Mouse (Mus musculus) limb, embryonic 13.5 days (tissue): Measurements from ENCODE around the gene Rdh19. TPM values are rescaled to one million over a fixed set of nuclear protein-coding genes. Genes with fewer than 3 reads are reported as not detected.
"Not testable (repeated sequence)": the region's sequence is repeated elsewhere in the genome, so short reads cannot be mapped to it uniquely, and the experiment has no call there.

ENCODE experiments used
- ATAC-seq: fragments of 200-750 bp; cut with Nextera tagmentation; 2 replicates; pipeline ENCODE4 v1.8.0; 2017; ENCODE audit warnings: low read depth, moderate number of reproducible peaks, moderate TSS enrichment; ENCODE audit not compliant: low FRiP score
- H3K27ac ChIP-seq: fragments of 300-500 bp; sonication (generic); 2 replicates; pipeline ENCODE4 v1.5.1; 2015; ENCODE audit warnings: inconsistent platforms, mild to moderate bottlenecking, moderate library complexity
- H3K27me3 ChIP-seq: fragments of 300-500 bp; sonication (generic); 2 replicates; pipeline ENCODE4 v1.6.1; 2015; ENCODE audit warnings: mild to moderate bottlenecking, inconsistent platforms
- H3K36me3 ChIP-seq: fragments of 300-500 bp; sonication (generic); 2 replicates; pipeline ENCODE4 v1.6.1; 2015; ENCODE audit warnings: inconsistent platforms, mild to moderate bottlenecking, moderate library complexity
- H3K4me1 ChIP-seq: fragments of 300-500 bp; sonication (generic); 2 replicates; pipeline ENCODE4 v1.6.1; 2015; ENCODE audit warnings: inconsistent platforms
- H3K4me2 ChIP-seq: fragments of 300-500 bp; sonication (generic); replicated peaks from 2 replicates; pipeline ENCODE4 v1.6.1; 2015; ENCODE audit warnings: inconsistent platforms, mild to moderate bottlenecking, moderate library complexity
- H3K4me3 ChIP-seq: fragments of 300-500 bp; sonication (generic); 2 replicates; pipeline ENCODE4 v1.5.1; 2015; ENCODE audit warnings: moderate library complexity, mild to moderate bottlenecking, inconsistent platforms
- H3K9ac ChIP-seq: fragments of 300-500 bp; sonication (generic); 2 replicates; pipeline ENCODE4 v1.6.1; 2015; ENCODE audit warnings: mild to moderate bottlenecking, inconsistent platforms
- H3K9me3 ChIP-seq: fragments of 300-500 bp; sonication (generic); 2 replicates; pipeline ENCODE4 v1.6.1; 2016; ENCODE audit warnings: inconsistent platforms
- WGBS: fragments of 180-500 bp; shearing (Covaris S2); methylation state at CpG from one replicate; pipeline ENCODE4 v1.1.7; 2015; 5-methylcytosine and 5-hydroxymethylcytosine counted together
- polyA plus RNA-seq: library from polyadenylated mRNA; unstranded; fragments of >200 nt; fragmentation: Nextera tagmentation; extraction: Ambion mirVana; gene quantifications from 2 replicates; pipeline ENCODE4 v1.2.1, GENCODE M21; 2015

Rdh19 gene
- polyA plus RNA-seq, 1 experiment from 2014 or later = not detected

DNA sequence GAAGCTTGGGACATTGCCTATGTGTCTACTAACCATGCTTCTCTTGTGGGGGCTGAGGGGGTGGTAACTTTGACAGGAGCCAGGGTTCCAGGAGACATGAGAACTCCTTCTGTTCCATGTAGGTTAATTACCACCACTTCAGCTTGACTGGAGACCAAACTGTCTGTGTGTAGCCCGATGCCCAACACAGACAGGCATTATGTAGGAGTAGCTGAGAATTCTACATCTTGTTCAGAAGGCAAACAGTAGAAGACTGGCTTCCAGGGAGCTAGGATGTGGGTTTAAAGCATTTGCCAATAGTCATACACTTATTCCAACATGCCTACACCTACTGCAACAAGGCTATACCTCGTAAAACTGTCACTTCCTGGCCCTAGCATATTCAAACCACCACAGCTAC is 11.2 kb upstream of the Rdh19 start:
- no peak for ATAC-seq
- no peak overlapping the region for H3K4me3 ChIP-seq
- no peaks in the 10 kb centered on the region for H3K9me3 ChIP-seq
- no peaks in the 10 kb centered on the region for H3K4me1 ChIP-seq
- no peaks in the 10 kb centered on the region for H3K36me3 ChIP-seq
- no peak overlapping the region for H3K9ac ChIP-seq
- WGBS = 91% methylated on average over 2 of the region's 2 CpGs
- no peak overlapping the region for H3K27ac ChIP-seq
- no peaks in the 10 kb centered on the region for H3K27me3 ChIP-seq
- no peak overlapping the region for H3K4me2 ChIP-seq

GRCm38 (mm10) chr10:127840776-127841175 is 9.0 kb upstream of the Rdh19 start:
- H3K9me3 ChIP-seq = no peaks in the 10 kb centered on the region
- H3K36me3 ChIP-seq = no peaks in the 10 kb centered on the region
- no peaks in the 10 kb centered on the region for H3K27me3 ChIP-seq
- 67% methylated on average over 2 of the region's 2 CpGs for WGBS
- ATAC-seq = no peak
- H3K4me2 ChIP-seq = no peak overlapping the region
- H3K9ac ChIP-seq = no peak overlapping the region
- no peaks in the 10 kb centered on the region for H3K4me1 ChIP-seq
- H3K4me3 ChIP-seq = no peak overlapping the region
- no peak overlapping the region for H3K27ac ChIP-seq

DNA sequence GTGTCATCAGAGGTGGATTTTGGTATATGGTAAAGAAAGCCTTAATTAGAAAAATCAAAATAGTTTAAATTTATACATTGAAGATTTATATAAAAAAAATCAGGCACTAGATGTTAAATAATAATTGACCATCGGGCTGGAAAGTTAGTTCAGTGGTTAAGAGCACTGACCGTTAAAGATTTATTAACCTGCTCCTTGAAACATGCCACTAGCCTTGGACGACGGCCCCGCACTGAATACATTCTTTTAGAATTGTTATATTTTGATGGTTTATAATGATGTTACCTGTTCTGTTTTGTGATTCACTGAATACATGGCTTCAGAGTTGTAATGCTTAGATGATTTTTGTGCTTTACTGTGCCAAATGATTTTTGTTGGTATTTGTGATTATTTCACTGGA is 3.8 kb upstream of the Rdh19 start:
- not testable (repeated sequence) for H3K4me1 ChIP-seq, H3K9ac ChIP-seq, H3K27ac ChIP-seq, H3K9me3 ChIP-seq, H3K4me2 ChIP-seq, H3K36me3 ChIP-seq, H3K4me3 ChIP-seq, ATAC-seq, H3K27me3 ChIP-seq
- WGBS = 86% methylated on average over 5 of the region's 5 CpGs

GRCm38 (mm10) chr10:127848089-127848488 is 1.6 kb upstream of the Rdh19 start:
- Histone ChIP-seq H3K9ac (no peak overlapping the region), H3K4me3 (no peak overlapping the region), H3K27ac (no peak overlapping the region), H3K4me2 (no peak overlapping the region), H3K36me3 (no peaks in the 10 kb centered on the region), H3K27me3 (no peaks in the 10 kb centered on the region), H3K9me3 (no peaks in the 10 kb centered on the region), H3K4me1 (no peaks in the 10 kb centered on the region)
- 94% methylated on average over 1 of the region's 1 CpGs for WGBS
- ATAC-seq = no peak

DNA sequence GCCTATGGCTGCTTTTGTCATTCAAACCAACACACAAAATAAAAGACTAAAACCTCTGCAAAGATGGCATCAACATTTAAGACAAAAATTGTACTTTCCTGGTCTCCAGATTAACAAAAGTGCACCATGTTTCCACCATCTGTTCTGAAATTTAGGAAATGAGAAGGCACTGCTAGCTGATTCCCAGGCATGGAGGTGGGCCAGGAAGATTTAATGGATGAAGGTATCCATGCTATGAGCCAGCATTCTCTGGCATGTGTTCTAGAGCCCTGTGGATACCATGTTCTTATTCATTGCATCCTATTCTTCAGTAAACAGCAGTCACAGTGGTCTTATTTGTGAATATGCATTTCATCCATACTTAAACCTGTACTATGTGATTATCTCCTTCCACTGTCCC is 6.6 kb downstream of the Rdh19 start:
- H3K27ac ChIP-seq = no peak overlapping the region
- H3K9ac ChIP-seq = no peak overlapping the region
- ATAC-seq = no peak
- no peaks in the 10 kb centered on the region for H3K36me3 ChIP-seq
- no peak overlapping the region for H3K4me3 ChIP-seq
- no peaks in the 10 kb centered on the region for H3K4me1 ChIP-seq
- peaks cover 4% of the 10 kb centered on the region; the same call in 1 of the 2 replicates for H3K9me3 ChIP-seq
- no peaks in the 10 kb centered on the region for H3K27me3 ChIP-seq
- H3K4me2 ChIP-seq = no peak overlapping the region

GRCm38 (mm10) chr10:127864931-127865330 is 15.2 kb downstream of the Rdh19 start:
- ATAC-seq = no peak
- Histone ChIP-seq H3K27me3 (no peaks in the 10 kb centered on the region), H3K27ac (no peak overlapping the region)

GRCm38 (mm10) chr10:127866232-127866631 is 16.5 kb downstream of the Rdh19 start, which contains the start of gene Rdh16f2:
Gene Rdh16f2 (plus strand): TSS chr10:127866474.
- Histone ChIP-seq H3K9me3 (peaks cover 8% of the 10 kb centered on the region; the same call in 1 of the 2 replicates), H3K4me2 (no peak within 1 kb of the TSS), H3K9ac (no peak within 1 kb of the TSS), H3K27me3 (no peaks in the 10 kb centered on the region), H3K36me3 (no peaks in the 10 kb centered on the region), H3K27ac (no peak within 1 kb of the TSS), H3K4me3 (no peak within 1 kb of the TSS), H3K4me1 (no peaks in the 10 kb centered on the region)
- no peak for ATAC-seq
- 82% methylated on average over 3 of the region's 3 CpGs for WGBS

More at GRCm38 (mm10) chr10:127864931-127865330, 15.2 kb downstream of the Rdh19 start:
- Histone ChIP-seq H3K9me3 (no peaks in the 10 kb centered on the region), H3K4me2 (no peak overlapping the region), H3K9ac (no peak overlapping the region), H3K4me1 (no peaks in the 10 kb centered on the region), H3K36me3 (no peaks in the 10 kb centered on the region), H3K4me3 (no peak overlapping the region)

- H3K4me2 ChIP-seq = no peak overlapping the region
- ATAC-seq = no peak
- no peaks in the 10 kb centered on the region for H3K36me3 ChIP-seq
- H3K27ac ChIP-seq = no peak overlapping the region
- WGBS = 68% methylated on average over 4 of the region's 4 CpGs
- H3K27me3 ChIP-seq = no peaks in the 10 kb centered on the region
- no peaks in the 10 kb centered on the region for H3K4me1 ChIP-seq
- no peak overlapping the region for H3K9ac ChIP-seq
- no peak overlapping the region for H3K4me3 ChIP-seq
- peaks cover 10% of the 10 kb centered on the region; the same call in 1 of the 2 replicates for H3K9me3 ChIP-seq
These were observed 22.8 kb downstream of the Rdh19 start for GRCm38 (mm10) chr10:127872484-127872883.

GRCm38 (mm10) chr10:127877681-127878080 is 28.0 kb downstream of the Rdh19 start:
- H3K36me3 ChIP-seq = no peaks in the 10 kb centered on the region
- H3K27me3 ChIP-seq = no peaks in the 10 kb centered on the region
- H3K4me1 ChIP-seq = no peaks in the 10 kb centered on the region
- WGBS = 54% methylated on average over 2 of the region's 2 CpGs
- H3K4me2 ChIP-seq = no peak overlapping the region
- no peak for ATAC-seq
- H3K9ac ChIP-seq = no peak overlapping the region
- no peak overlapping the region for H3K27ac ChIP-seq
- H3K9me3 ChIP-seq = no peaks in the 10 kb centered on the region
- no peak overlapping the region for H3K4me3 ChIP-seq

- no peaks in the 10 kb centered on the region for H3K36me3 ChIP-seq
- WGBS = 69% methylated on average over 3 of the region's 3 CpGs
- no peaks in the 10 kb centered on the region for H3K9me3 ChIP-seq
- no peak overlapping the region for H3K4me2 ChIP-seq
- no peak overlapping the region for H3K4me3 ChIP-seq
- H3K9ac ChIP-seq = no peak overlapping the region
- H3K27ac ChIP-seq = no peak overlapping the region
- no peak for ATAC-seq
- H3K27me3 ChIP-seq = no peaks in the 10 kb centered on the region
- no peaks in the 10 kb centered on the region for H3K4me1 ChIP-seq
These were observed 28.7 kb downstream of the Rdh19 start for GRCm38 (mm10) chr10:127878262-127879057.

DNA sequence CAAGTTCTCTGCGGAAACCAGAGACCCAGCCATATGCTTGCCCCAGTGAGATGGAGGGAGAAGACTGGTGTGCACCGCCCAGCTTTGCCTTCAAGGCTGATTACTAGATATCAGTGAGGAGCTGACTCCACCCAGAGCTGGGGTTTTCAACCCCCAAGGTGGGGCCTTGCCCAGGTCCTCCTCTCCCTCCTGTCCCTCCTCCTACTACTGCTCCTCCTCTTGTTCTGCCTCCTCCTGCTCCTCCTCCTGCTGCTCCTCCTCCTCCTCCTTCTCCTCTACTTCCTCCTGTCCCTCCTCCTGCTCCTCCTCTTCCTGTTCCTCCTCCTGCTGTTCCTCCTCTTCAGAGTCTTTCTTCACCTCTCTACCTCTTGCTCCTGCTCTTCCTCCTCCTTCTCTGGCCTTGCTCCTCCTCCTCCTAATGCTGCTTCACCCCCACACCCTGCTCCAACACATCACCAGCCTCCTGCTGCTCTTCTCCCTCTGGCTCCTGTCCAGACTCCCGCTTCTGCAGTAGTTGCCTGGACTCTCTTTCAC is 29.5 kb downstream of the Rdh19 start:
- Histone ChIP-seq H3K4me3 (no peak overlapping the region), H3K36me3 (no peaks in the 10 kb centered on the region), H3K27ac (no peak overlapping the region), H3K4me2 (no peak overlapping the region), H3K4me1 (no peaks in the 10 kb centered on the region), H3K9ac (no peak overlapping the region), H3K27me3 (no peaks in the 10 kb centered on the region), H3K9me3 (no peaks in the 10 kb centered on the region)
- 66% methylated on average over 3 of the region's 3 CpGs for WGBS
- no peak for ATAC-seq

DNA sequence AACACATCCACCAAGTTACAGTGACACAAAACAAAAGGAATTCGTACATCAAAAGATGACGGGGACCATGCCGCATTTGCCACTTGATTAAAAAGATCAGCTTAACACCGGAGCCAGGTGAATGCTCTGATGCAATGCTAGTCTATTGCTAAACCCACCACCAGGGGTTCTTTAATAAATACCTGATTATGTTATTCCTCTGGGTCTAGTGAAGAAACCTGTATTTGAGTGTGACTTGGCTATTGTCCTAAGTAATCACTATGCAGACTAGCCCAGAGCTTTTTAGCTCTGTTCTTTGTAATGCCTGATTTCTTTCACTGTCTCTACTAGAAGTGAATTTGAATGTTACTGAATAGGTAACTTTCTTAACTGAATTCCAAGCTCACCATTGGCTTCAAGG is 31.3 kb downstream of the Rdh19 start:
- ATAC-seq = no peak
- 79% methylated on average over 4 of the region's 4 CpGs for WGBS
- Histone ChIP-seq H3K36me3 (no peaks in the 10 kb centered on the region), H3K27me3 (no peaks in the 10 kb centered on the region), H3K4me3 (no peak overlapping the region), H3K9ac (no peak overlapping the region), H3K27ac (no peak overlapping the region), H3K4me1 (no peaks in the 10 kb centered on the region), H3K4me2 (no peak overlapping the region), H3K9me3 (no peaks in the 10 kb centered on the region)

GRCm38 (mm10) chr10:127886551-127886950 is 36.8 kb downstream of the Rdh19 start:
- Histone ChIP-seq H3K36me3 (no peaks in the 10 kb centered on the region), H3K4me1 (no peaks in the 10 kb centered on the region), H3K4me2 (no peak overlapping the region), H3K4me3 (no peak overlapping the region), H3K27me3 (no peaks in the 10 kb centered on the region), H3K27ac (no peak overlapping the region), H3K9me3 (no peaks in the 10 kb centered on the region), H3K9ac (no peak overlapping the region)
- no peak for ATAC-seq
- WGBS = 60% methylated on average over 1 of the region's 1 CpGs
